Comparison of ENCODE assay signal across 16 mouse cellular contexts in genomic region chr3:87934026-87934425, GRCm38 (mm10). TPM values are rescaled to one million over a fixed set of nuclear protein-coding genes. Genes with fewer than 3 reads are reported as not detected.
"Had no signal": no experiment of that assay in that cellular context is flagged by ENCODE, and none has a peak within 500 bp of the region (broad histone marks: within the 10 kb centered on the region; RNA-seq: fewer than 3 reads in every experiment).

No protein-coding gene starts in this region.

- H3K9me3 ChIP-seq: intestine, embryonic 15.5 days; midbrain, embryonic 10.5 days had no signal

- H3K4me2 ChIP-seq: intestine, embryonic 15.5 days had no signal

- H3K4me3 ChIP-seq: intestine, embryonic 15.5 days; layer of hippocampus, adult 2 months; midbrain, embryonic 10.5 days had no signal

- H3K27ac ChIP-seq: intestine, embryonic 15.5 days; kidney, postnatal 0 days; layer of hippocampus, adult 2 months; liver, embryonic 14.5 days; midbrain, embryonic 10.5 days had no signal

- H3K9ac ChIP-seq: intestine, embryonic 15.5 days; liver, embryonic 14.5 days had no signal

- DNase-seq: kidney, postnatal 4 days; lung, adult 2 months; lung, postnatal 36 days; midbrain, embryonic 14.5 days; right cerebral cortex, adult 18-20 months; right cerebral cortex, postnatal 25 days; thymus, adult 2 months; thymus, postnatal 25 days had no signal

- H3K27me3 ChIP-seq: intestine, embryonic 15.5 days had no signal

- ATAC-seq: intestine, embryonic 15.5 days; lung, postnatal 0 days had no signal

RNA-seq across cellular contexts. Expression of gene Crabp2, which starts 14.4 kb away (rescaled TPM):
- total RNA-seq: megakaryocyte, adult 5-6 weeks had no signal
- polyA plus RNA-seq: small intestine, adult 2 months had no signal
